Mouse (Mus musculus) right cerebral cortex, postnatal 36 days (tissue): ENCODE data around the gene Sdk2.

Source experiments
- DNase-seq, 2 experiments: peaks; one replicate each; pipeline ENCODE4 v3.0.0; 2022; ENCODE audit warnings: low spot score in 2 of 2, mixed read lengths in 1 of 2

The Sdk2 gene

DNA sequence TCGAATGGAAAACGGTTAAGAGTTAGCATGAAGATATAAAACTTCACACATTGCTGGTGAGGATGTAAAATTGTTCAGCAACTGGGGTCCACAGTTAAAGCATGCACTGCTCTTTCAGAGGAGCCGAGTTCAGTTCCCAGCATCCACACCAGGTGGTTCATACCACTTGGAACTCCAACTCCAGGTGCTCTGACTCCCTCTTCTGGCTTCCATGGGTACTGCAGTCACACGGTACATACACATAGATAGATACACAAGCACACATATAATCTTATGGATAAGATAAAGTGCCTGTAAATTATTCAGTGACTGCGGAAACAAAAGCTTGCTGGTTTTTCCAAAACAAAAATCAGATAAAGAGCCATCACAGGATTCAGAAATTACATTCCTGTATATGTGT is 19.9 kb downstream of the Sdk2 start:
- DNase-seq = no peak

DNA sequence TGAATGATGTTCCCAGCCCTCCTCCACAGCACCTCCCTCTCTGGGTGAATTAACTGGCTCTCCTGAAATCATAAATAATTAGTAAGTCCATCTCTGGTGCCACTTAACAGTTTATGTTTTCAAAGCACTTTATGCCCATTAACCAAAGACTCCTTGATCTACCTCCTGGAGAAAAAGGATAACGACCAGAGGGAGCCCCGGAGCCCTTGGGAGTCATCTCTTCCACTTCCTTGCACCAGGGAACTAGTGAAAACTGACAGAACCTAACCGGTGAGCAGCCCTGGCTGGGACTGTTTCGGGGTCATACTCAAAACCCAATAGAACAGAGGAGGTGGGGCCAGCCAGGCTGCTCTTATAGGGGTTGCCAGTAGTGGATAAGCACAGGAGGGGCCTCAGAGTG is 22.5 kb downstream of the Sdk2 start:
- DNase-seq = no peak

- no peak for DNase-seq
These were observed 23.3 kb downstream of the Sdk2 start for GRCm38 (mm10) chr11:114043530-114043929.

- no peak for DNase-seq
These were observed 26.3 kb downstream of the Sdk2 start for GRCm38 (mm10) chr11:114040391-114041035.

- peak; percentile 47 to 64 for DNase-seq
These were observed 28.8 kb downstream of the Sdk2 start for GRCm38 (mm10) chr11:114038036-114038435.

GRCm38 (mm10) chr11:114031491-114031890 is 35.4 kb downstream of the Sdk2 start:
- no peak for DNase-seq

DNA sequence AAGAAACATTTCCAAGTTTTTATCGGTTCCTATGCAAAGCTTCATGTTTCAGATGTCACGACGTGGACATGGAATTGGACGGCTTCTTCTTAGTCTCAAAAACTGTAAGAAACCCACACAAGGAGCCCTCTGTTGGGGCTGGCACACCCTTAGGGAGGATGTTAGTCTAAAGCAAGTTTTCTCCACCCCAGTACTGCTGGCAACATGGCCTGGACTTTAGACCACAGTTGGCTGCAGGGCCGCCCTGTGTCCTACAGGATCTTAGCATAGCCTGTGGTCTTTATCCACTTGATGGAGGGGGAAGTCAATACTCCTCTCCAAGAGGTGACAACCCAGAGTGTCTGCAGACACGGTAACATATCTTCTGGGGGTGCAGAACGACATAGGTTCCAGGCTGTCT is 36.6 kb downstream of the Sdk2 start:
- no peak for DNase-seq

DNA sequence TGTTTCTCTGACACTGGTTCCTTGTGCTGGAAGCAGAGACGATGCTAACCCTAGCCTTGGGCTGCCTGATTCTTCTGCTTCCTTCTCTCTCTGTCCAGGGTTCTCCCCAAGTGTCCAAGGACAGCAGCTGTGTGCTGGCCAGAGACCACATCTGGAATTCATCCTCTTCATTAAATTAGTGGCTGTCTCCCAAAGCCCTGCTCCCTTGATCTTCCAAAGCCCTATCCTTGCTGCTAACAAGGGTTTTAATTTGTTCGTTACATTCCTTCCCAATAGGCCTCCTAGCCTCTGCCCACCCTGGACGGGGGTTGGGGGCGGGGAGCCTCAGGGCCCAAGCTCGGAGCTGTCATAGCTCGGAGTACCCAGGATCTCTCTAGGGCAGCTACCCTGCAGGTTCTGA is 38.3 kb downstream of the Sdk2 start:
- no peak for DNase-seq

GRCm38 (mm10) chr11:114028021-114028420 is 38.8 kb downstream of the Sdk2 start:
- DNase-seq = no peak

GRCm38 (mm10) chr11:114025056-114025455 is 41.8 kb downstream of the Sdk2 start:
- no peak for DNase-seq

DNA sequence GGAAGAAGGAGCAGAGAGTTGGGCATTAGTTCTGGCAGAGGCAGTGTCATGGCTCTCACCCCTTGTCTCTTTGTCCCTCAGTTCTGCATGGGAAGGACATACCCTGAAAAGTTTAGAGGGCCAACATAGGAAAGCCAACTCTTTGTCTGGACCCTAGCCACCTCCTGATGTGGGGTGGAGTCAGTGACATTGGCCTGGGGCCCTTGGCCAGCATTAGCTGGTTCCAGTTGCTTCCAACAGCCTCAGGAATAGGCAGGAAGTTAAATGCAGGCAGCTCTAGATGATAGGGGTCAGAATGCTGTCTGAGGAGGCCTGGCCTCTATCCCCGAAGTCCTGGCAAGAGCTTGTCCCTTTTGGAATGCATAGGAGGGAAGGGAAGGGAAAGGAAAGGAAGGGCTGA is 42.9 kb downstream of the Sdk2 start:
- no peak for DNase-seq

- DNase-seq = no peak
These were observed 44.7 kb downstream of the Sdk2 start for GRCm38 (mm10) chr11:114022166-114022565.

DNA sequence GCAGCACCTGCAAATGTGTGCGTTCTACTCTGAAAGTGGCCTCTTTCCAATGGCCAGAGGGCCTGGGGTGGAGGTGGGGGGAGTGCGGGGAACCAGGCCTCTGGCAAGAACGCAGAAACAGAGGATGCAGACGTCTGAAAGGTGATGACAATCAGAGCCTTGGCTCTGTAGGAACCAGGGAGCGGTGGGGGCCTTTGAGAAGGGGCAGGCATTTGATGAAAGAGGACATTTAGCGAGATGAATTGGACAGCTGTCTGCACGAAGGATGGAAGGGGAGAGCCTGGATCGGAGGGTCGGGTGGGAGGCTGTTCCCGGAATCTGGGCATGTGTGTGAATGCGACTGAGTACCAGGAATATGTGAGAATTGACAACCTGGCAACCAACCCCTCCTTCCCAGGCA is 47.8 kb downstream of the Sdk2 start:
- DNase-seq = no peak

DNA sequence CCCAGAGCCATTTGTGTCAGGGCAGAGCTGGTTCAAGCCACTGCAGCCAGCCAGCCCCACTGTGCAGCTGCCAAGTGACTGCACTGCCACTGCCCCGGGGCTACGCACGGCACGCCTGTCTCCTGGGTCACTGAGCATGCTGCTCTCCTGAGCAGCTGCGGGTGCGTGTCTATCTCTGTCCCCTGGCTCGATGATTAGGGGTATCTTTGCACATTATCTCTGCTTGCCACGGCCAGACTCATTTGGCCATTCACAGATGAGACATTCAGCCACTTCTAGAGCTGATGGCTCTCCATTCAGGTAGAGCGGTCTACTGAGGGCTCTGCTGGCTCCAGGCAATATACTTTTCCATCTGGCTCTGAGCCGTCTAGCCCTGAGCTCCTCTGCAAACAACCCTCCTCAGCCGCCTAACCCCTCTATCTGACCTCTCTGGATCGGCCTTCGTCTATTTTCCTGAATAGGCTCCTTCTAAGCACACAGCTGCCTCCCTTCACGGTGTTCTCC is 49.9 kb downstream of the Sdk2 start:
- no peak for DNase-seq

DNA sequence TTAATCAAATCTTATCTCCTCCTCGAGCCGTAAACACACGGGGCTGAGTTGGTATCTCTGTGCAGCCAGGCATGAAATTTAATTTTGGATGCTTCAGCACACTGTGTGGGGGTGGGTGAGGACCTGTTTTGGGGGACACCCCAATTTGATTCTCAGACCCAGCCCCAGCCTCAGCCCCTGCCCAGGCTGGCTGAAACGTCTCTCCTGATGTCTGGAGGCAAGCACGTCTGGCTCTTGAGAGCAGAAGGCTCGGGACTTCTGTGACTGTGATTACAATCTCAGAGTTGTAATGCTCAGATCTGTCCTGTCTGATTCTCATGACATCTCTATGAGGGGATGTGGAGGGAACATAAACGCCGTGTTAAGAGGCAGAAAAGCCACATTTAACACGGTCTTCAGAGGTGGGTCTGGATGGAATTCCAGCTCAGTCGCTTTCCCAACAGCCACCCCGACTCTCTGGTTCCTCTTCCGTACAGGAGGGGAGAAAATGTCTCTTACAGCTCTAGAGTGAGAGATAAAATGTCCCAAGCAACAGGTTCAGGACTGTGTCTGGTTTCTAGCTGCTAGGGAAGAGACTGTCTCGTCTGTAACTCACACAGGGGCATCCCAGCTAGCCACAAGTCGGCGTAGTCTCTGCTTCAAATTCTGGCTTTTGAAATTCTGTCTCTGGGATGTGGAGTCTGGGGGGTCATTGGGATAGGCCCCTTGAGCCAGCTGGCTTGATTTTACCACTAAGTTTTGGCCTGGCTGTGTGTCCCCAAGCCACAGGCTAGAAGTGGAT is 50.5 kb downstream of the Sdk2 start:
- no peak for DNase-seq

DNA sequence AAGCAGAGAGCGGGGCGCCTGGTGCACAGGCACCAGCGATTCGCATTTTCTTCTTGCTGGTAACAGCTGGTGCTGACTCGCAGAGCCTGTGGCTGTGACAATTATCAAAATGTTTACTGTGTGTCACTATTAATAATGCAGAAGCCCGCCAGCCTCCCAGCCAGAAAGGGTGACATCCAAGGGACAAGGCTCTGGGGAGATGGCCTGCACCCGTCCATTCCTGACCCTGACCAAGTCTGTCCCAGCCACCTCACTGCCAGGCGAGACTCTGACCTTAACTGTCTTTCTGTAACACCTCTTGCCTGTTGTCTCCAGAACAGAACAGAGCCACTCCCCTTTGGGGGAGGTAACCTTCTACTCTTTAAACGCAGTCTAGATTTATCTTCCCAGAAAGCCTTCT is 55.3 kb downstream of the Sdk2 start:
- DNase-seq = no peak

DNA sequence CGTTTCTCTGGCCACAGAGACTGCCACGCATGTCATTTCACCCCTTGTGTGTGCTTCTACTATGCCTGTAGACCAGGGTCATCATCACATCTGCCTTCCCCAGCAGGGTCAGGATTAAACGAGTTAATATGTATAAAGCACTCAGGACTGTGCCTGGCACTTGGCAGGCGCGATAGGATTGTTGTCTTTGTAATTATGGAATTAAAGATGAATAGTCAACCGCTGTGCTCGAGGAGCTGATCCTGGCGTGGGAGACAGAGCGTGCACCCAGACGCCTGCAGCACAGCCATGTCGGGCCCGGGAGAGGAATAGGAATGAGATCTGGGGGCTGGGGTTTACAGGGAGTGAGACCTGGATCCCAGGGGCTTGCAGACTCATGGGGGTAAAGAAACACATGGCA is 61.0 kb downstream of the Sdk2 start:
- DNase-seq = no peak

GRCm38 (mm10) chr11:114004651-114005050 is 62.2 kb downstream of the Sdk2 start:
- DNase-seq = no peak

GRCm38 (mm10) chr11:114003195-114003594 is 63.7 kb downstream of the Sdk2 start:
- no peak for DNase-seq

GRCm38 (mm10) chr11:114000051-114000450 is 66.8 kb downstream of the Sdk2 start:
- no peak for DNase-seq

DNA sequence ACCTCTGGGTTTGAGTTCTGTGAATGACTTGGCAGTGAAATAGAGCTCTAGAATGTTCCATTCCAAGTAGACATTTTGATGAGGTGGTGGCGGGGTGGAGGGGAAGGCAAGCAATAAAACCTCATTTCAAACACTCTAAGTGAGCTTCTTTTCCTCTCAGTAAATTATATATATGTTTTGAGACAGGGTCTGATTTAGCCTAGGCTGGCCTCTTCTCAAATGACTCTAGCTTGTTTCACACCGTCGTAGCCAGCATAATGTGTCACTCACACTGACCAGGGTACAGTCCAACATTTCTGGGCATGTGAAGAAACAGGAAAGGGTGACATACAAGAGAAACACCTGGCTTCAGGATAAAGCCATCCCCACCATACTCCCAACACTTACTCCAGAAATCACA is 68.1 kb downstream of the Sdk2 start:
- no peak for DNase-seq

- no peak for DNase-seq
These were observed 72.9 kb downstream of the Sdk2 start for GRCm38 (mm10) chr11:113993921-113994320.

DNA sequence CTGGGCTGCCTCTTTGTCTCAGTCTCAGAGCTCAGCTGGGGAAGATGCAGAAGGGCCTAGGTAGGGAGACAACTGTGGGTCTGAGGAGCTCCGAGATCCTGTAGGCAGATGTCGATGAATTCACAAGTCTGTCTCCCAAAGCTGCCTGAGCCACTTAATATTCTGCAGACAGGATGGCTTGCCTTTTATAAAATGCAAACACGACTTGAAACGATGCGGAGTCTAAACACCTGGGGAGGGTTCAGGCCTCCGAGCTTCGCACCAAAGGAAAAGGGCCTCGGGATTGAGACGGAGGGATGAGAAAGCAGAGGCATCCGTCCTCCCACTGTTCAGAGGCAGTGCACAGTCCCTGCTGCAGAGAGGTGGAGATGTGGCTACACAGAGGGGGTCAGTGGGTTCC is 74.0 kb downstream of the Sdk2 start:
- no peak for DNase-seq
